Mouse (Mus musculus): ENCODE data around the gene Kank1.
A peak's percentile ranks its signal among the peaks of the same experiment; 100 is the strongest.

The Kank1 gene

GRCm38 (mm10) chr19:25405987-25406386, 169.2 kb downstream of the Kank1 start:
- DNase-seq (ENCODE audit: low spot score), result no peak

- peak; percentile 19 for DNase-seq (ENCODE audit: low spot score)
These were observed 169.9 kb downstream of the Kank1 start for GRCm38 (mm10) chr19:25406481-25407184.

- DNase-seq (ENCODE audit: low spot score), result no peak
These were observed 170.6 kb downstream of the Kank1 start for GRCm38 (mm10) chr19:25407185-25407886.

- no peak for DNase-seq (ENCODE audit: low spot score)
These were observed 171.1 kb downstream of the Kank1 start for GRCm38 (mm10) chr19:25407887-25408236.

- no peak for DNase-seq (ENCODE audit: low spot score)
These were observed 172.5 kb downstream of the Kank1 start for GRCm38 (mm10) chr19:25409239-25409638.

- DNase-seq (ENCODE audit: low spot score), result no peak
These were observed 174.6 kb downstream of the Kank1 start for GRCm38 (mm10) chr19:25411353-25411752.

- DNase-seq (ENCODE audit: low spot score), result no peak
These were observed 178.7 kb downstream of the Kank1 start for GRCm38 (mm10) chr19:25415448-25415847.

GRCm38 (mm10) chr19:25417671-25418070, 180.9 kb downstream of the Kank1 start:
- DNase-seq (ENCODE audit: low spot score), result no peak

GRCm38 (mm10) chr19:25419983-25420382, 183.2 kb downstream of the Kank1 start:
- no peak for DNase-seq (ENCODE audit: low spot score)

- DNase-seq (ENCODE audit: low spot score), result no peak
These were observed 185.3 kb downstream of the Kank1 start for GRCm38 (mm10) chr19:25422096-25422495.

- DNase-seq (ENCODE audit: low spot score), result no peak
These were observed 186.6 kb downstream of the Kank1 start for GRCm38 (mm10) chr19:25423371-25423770.

GRCm38 (mm10) chr19:25426431-25426830, 189.7 kb downstream of the Kank1 start:
- no peak for DNase-seq (ENCODE audit: low spot score)

GRCm38 (mm10) chr19:25427886-25428285, 191.1 kb downstream of the Kank1 start:
- DNase-seq (ENCODE audit: low spot score), result no peak

- no peak for DNase-seq (ENCODE audit: low spot score)
These were observed 191.7 kb downstream of the Kank1 start for GRCm38 (mm10) chr19:25428338-25428962.

GRCm38 (mm10) chr19:25431431-25431830, 194.7 kb downstream of the Kank1 start:
- DNase-seq (ENCODE audit: low spot score), result no peak

- no peak for DNase-seq (ENCODE audit: low spot score)
These were observed 195.1 kb downstream of the Kank1 start for GRCm38 (mm10) chr19:25431909-25432308.

- no peak for DNase-seq (ENCODE audit: low spot score)
These were observed 196.5 kb downstream of the Kank1 start for GRCm38 (mm10) chr19:25433169-25433690.

GRCm38 (mm10) chr19:25434345-25434744, 197.6 kb downstream of the Kank1 start:
- DNase-seq (ENCODE audit: low spot score), result no peak

GRCm38 (mm10) chr19:25434795-25435194, 198.0 kb downstream of the Kank1 start:
- no peak for DNase-seq (ENCODE audit: low spot score)

- DNase-seq (ENCODE audit: low spot score), result no peak
These were observed 198.6 kb downstream of the Kank1 start for GRCm38 (mm10) chr19:25435412-25435811.

GRCm38 (mm10) chr19:25436175-25436574, 199.4 kb downstream of the Kank1 start:
- DNase-seq (ENCODE audit: low spot score), result no peak

GRCm38 (mm10) chr19:25436789-25437650, 200.2 kb downstream of the Kank1 start:
- no peak for DNase-seq (ENCODE audit: low spot score)

Measured in left cerebral cortex, adult 11 months (tissue).